Mouse (Mus musculus): ENCODE measurements around the gene Taok3.

Taok3 gene

GRCm38 (mm10) chr5:117115836-117116366 is 4.0 kb upstream of the Taok3 start, which contains the start of gene Suds3:
Gene Suds3 (minus strand): TSS chr5:117116113.
- in situ Hi-C loops (cut with MboI; ENCODE audit: unreplicated experiment in 2 of 2): loop anchor here (5.0 to 25.0 kb wide), 11 partner anchors 41 to 1481 kb away; partner anchors contain the start of genes Pebp1 (in 1 of the 2) and Rab35 (in 1 of the 2)

GRCm38 (mm10) chr5:117116660-117117059 is 3.3 kb upstream of the Taok3 start:
- in situ Hi-C loops (cut with MboI; ENCODE audit: unreplicated experiment in 2 of 2): loop anchor here (5.0 to 25.0 kb wide), 11 partner anchors 41 to 1482 kb away; partner anchors contain the start of genes Pebp1 (in 1 of the 2) and Rab35 (in 1 of the 2)

GRCm38 (mm10) chr5:117117241-117117640 is 2.7 kb upstream of the Taok3 start:
- in situ Hi-C loops (cut with MboI; ENCODE audit: unreplicated experiment in 2 of 2): loop anchor here (5.0 to 25.0 kb wide), 11 partner anchors 40 to 1482 kb away; partner anchors contain the start of genes Pebp1 (in 1 of the 2) and Rab35 (in 1 of the 2)

GRCm38 (mm10) chr5:117117716-117118115 is 2.2 kb upstream of the Taok3 start:
- in situ Hi-C loops (cut with MboI; ENCODE audit: unreplicated experiment in 2 of 2): loop anchor here (5.0 to 25.0 kb wide), 11 partner anchors 40 to 1483 kb away; partner anchors contain the start of genes Pebp1 (in 1 of the 2) and Rab35 (in 1 of the 2)

GRCm38 (mm10) chr5:117118220-117118619 is 1.7 kb upstream of the Taok3 start:
- in situ Hi-C loops (cut with MboI; ENCODE audit: unreplicated experiment in 2 of 2): loop anchor here (5.0 to 25.0 kb wide), 11 partner anchors 39 to 1483 kb away; partner anchors contain the start of genes Pebp1 (in 1 of the 2) and Rab35 (in 1 of the 2)

GRCm38 (mm10) chr5:117118850-117119249 is 1.1 kb upstream of the Taok3 start:
- in situ Hi-C loops (cut with MboI; ENCODE audit: unreplicated experiment in 2 of 2): loop anchor here (5.0 to 25.0 kb wide), 11 partner anchors 38 to 1484 kb away; partner anchors contain the start of genes Pebp1 (in 1 of the 2) and Rab35 (in 1 of the 2)

GRCm38 (mm10) chr5:117120489-117121466 is 849 bp downstream of the Taok3 start:
- in situ Hi-C loops (cut with MboI; ENCODE audit: unreplicated experiment in 2 of 2): loop anchor here (25.0 kb wide), 1 partner anchor 842 kb away; no protein-coding TSS in a partner anchor

- in situ Hi-C loops (cut with MboI; ENCODE audit: unreplicated experiment in 2 of 2): loop anchor here (25.0 kb wide), 1 partner anchor 841 kb away; no protein-coding TSS in a partner anchor
Observed at GRCm38 (mm10) chr5:117121657-117122056, 1.7 kb downstream of the Taok3 start.

GRCm38 (mm10) chr5:117123102-117123501 is 3.2 kb downstream of the Taok3 start:
- in situ Hi-C loops (cut with MboI; ENCODE audit: unreplicated experiment in 2 of 2): loop anchor here (25.0 kb wide), 1 partner anchor 839 kb away; no protein-coding TSS in a partner anchor

GRCm38 (mm10) chr5:117123840-117124239 is 3.9 kb downstream of the Taok3 start:
- in situ Hi-C loops (cut with MboI; ENCODE audit: unreplicated experiment in 2 of 2): loop anchor here (25.0 kb wide), 1 partner anchor 838 kb away; no protein-coding TSS in a partner anchor

- in situ Hi-C loops (cut with MboI; ENCODE audit: unreplicated experiment in 2 of 2): no loop called here
Observed at GRCm38 (mm10) chr5:117125482-117126346, 5.8 kb downstream of the Taok3 start.

GRCm38 (mm10) chr5:117127051-117127450 is 7.1 kb downstream of the Taok3 start:
- in situ Hi-C loops (cut with MboI; ENCODE audit: unreplicated experiment in 2 of 2): no loop called here

GRCm38 (mm10) chr5:117130726-117131125 is 10.8 kb downstream of the Taok3 start:
- in situ Hi-C loops (cut with MboI; ENCODE audit: unreplicated experiment in 2 of 2): no loop called here

GRCm38 (mm10) chr5:117133446-117134065 is 13.6 kb downstream of the Taok3 start:
- in situ Hi-C loops (cut with MboI; ENCODE audit: unreplicated experiment in 2 of 2): no loop called here

- in situ Hi-C loops (cut with MboI; ENCODE audit: unreplicated experiment in 2 of 2): no loop called here
Observed at GRCm38 (mm10) chr5:117134066-117134888, 14.3 kb downstream of the Taok3 start.

GRCm38 (mm10) chr5:117134889-117135456 is 15.0 kb downstream of the Taok3 start:
- in situ Hi-C loops (cut with MboI; ENCODE audit: unreplicated experiment in 2 of 2): no loop called here

GRCm38 (mm10) chr5:117135869-117136268 is 15.9 kb downstream of the Taok3 start:
- in situ Hi-C loops (cut with MboI; ENCODE audit: unreplicated experiment in 2 of 2): no loop called here

GRCm38 (mm10) chr5:117136570-117136969 is 16.6 kb downstream of the Taok3 start:
- in situ Hi-C loops (cut with MboI; ENCODE audit: unreplicated experiment in 2 of 2): no loop called here

Measured in v-Abl transformed pro-B cells (cell line).